Mouse (Mus musculus) granulocyte monocyte progenitor cell, adult 5-6 weeks (primary cell): ENCODE data around the gene Cnpy1. TPM values are rescaled to one million over a fixed set of nuclear protein-coding genes. Genes with fewer than 3 reads are reported as not detected.

Source experiments
- ATAC-seq: replicated peaks from 2 replicates; pipeline ENCODE4 v1.8.0; 2016; ENCODE audit warnings: mild to moderate bottlenecking, moderate TSS enrichment, inconsistent platforms; ENCODE audit not compliant: poor library complexity, severe bottlenecking
- total RNA-seq, 2 experiments: library from RNA; stranded (forward) in 1 of 2; stranded (reverse) in 1 of 2; fragments of 200-712, 200-1000 nt in 1 of 2; fragments of >200 nt in 1 of 2; fragmentation: Nextera tagmentation in 1 of 2; gene quantifications; 2 replicates each; pipeline ENCODE4 v1.2.3; 2014 to 2017

Cnpy1 gene
- total RNA-seq, 2 experiments from 2014 or later: not detected

DNA sequence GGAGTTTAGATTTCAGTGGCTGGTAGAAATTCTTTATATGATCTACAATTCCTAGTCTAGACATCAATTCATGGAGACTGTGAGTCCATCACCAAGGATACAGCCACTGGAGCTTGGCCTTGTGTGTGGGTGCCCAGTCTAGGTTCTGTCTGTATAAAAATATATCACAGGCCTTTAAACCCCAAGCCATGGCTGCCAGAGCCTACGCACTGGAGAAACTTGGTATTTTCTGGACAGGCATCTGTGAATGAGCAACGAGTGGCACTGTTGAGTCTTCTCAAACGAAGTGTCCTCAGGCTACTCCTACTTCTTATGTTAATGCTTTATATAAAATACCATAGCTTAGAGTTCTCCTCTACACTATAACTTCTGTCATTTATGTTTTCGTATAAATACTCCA lies 4.2 kb downstream of the Cnpy1 start:
- ATAC-seq: no peak

DNA sequence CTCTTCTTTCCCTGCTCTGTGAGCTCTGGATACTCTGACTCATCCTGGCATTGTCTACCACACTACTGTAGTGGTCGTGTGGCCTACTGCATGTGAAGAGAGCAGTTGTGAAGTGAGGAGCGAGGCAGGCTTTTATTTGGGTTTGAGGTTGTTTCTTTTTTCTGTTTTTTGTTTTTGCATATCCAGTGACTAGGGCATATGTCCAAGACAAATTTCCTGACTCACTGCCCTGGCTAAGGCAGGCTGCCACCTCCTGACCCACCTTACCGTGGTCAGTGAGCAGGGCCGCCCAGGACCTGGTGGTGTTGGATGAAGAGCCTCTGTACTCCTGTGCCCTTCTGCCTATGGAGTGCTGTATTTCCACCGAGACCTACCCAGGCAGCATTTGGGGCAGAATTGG lies 5.8 kb downstream of the Cnpy1 start:
- ATAC-seq: no peak

DNA sequence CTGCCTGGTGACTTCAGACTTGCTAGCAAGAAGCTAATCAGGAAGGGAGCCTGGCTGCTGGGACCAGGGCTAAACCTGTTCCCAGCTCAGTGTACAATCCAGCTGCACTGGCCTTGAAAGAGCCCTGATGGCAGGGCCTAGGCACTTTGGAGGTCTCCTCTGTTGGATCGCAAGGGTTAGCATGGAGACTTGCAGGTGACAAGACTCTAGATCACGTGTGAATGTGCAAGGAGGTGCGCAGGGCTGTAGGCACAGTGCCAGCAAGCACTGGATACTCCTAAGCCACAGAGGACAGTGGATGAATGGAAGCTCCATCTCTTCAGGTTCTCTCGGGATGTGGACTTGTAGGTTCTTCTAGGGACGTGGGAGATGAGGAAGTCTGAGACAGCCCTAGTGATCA lies 6.7 kb downstream of the Cnpy1 start:
- 0 out of 2 replicates have a peak, but pooled peaks have one; percentile 9 for ATAC-seq

DNA sequence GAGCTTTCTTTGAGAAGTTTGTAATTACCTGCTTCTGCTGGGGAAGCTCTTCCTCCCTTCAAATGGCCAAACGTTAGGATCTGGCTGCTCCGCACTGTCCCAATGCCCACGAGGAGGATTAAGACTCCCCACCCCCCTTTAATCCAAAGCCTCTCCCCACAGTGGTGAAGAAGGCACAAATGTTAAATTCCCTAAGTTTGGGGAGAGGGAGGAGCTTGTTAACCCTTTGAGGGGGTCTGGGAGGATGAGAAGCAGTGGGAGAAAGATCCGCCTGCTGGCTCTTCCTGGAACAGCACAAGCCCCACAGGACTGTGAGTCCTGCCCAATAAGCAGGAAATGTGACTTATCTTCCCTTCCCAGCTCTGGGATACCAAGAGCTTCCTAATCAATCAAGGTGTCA lies 7.5 kb downstream of the Cnpy1 start:
- no peak for ATAC-seq

DNA sequence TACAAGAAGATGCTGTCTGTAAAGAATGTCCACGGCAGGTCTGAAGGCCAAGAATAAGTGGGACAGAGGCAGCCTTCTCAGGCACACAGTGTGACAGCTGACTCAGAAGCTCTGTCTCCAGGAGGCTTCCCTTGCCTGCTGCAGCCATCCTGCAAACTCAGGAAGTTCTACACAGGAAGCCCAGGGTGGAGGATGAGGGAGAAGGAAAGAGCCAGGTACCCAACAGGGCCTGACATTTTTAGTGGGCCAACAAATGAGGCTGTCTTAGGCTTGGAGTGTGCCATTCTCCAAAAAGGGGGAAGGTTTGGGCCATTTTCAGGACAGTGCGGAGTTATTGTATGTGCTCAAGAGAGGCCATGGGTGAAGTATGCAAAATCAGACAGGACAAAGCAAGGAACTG lies 7.9 kb downstream of the Cnpy1 start:
- no peak for ATAC-seq

DNA sequence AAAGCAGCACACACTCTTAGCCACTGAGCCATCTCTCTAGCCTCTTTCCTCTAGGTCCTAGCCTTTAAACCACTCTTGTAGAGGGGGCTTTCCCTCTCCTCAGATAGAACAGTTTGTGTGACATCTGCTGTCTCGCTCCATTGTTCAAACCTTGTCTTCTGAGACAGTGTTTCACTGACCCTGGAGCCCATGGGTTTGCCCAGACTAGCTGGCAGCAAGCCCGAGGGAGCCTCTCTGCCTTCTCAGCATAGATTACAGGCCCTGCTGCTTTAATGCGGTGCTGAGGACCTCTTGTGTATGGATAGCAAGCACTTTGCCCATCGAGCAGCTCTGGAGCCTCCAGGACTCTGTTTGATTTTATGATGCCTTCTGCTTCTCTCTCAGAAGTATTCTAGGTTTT lies 8.6 kb downstream of the Cnpy1 start:
- no peak for ATAC-seq

DNA sequence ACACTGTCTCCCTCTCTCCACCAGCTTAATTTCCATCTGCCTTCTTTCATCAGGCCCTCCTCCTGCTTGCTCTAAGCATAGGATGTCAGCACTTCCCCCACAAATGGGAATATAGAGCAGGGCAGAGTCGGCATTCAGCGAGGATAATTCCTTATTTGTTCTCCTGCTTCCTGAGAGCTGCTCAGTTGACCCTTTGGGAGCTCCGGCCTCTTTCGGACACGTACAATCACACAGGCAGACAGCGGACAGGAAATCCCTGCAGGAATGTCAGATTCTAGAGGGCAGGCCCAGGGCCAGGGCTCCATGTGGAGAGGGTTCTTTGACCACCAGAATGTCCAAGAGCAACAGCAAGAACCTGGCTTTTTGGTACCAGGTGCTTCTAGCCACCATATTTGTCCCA lies 9.5 kb downstream of the Cnpy1 start:
- ATAC-seq: no peak

DNA sequence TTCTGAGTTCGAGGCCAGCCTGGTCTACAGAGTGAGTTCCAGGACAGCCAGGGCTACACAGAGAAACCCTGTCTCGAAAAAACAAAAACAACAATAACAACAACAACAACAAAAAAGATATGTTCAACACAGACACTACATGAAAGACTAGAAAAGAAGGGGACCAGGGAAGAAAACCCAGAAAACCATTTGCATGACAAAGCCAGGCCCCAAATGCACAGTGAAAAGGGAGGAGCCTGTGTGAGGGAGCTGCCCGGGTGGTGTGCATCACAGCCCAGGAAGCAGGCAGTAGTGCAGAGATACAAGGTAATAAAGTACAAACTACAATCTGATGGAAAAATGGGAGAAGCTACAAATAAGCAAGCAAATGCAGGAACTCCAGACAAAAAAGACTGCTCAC lies 13.5 kb downstream of the Cnpy1 start:
- ATAC-seq: no peak

DNA sequence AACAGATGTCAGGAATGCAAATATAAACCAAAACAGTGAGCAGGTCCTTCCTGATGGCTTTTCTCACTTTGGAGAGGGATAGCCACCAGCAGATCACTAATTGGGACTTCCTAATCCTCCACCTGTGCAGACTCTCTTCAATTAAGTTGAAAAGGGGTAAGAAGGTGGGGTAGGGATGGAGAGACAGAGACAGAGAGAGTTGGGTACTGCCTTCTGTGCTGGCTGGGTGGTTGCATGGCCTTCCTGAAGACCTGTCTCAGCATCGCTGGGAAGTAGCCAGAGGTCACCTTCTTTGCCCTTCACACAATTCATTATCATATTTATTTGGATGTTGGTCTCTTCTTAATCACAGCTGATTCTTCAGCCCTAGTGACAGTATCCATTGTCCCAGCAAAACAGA lies 26.0 kb downstream of the Cnpy1 start:
- ATAC-seq: no peak

DNA sequence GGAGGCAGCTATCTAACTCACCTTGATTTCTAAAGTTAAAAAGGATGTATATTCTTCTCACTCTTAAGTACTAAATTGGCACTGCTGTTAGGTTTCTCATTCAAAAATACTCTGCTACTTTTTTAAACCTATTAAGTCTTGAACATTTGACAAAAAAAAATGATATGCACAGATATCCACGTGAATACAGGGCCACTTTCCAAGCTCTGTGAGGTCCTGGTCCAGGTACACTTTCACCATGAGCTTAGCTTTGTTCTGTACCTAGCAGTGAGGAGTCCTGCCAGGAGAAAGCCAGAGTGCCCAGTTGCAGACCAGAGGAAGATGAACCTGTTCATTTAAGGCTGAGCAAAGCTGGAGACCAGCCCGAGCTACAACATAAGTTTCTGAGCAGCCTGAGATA lies 32.2 kb downstream of the Cnpy1 start:
- ATAC-seq: no peak

DNA sequence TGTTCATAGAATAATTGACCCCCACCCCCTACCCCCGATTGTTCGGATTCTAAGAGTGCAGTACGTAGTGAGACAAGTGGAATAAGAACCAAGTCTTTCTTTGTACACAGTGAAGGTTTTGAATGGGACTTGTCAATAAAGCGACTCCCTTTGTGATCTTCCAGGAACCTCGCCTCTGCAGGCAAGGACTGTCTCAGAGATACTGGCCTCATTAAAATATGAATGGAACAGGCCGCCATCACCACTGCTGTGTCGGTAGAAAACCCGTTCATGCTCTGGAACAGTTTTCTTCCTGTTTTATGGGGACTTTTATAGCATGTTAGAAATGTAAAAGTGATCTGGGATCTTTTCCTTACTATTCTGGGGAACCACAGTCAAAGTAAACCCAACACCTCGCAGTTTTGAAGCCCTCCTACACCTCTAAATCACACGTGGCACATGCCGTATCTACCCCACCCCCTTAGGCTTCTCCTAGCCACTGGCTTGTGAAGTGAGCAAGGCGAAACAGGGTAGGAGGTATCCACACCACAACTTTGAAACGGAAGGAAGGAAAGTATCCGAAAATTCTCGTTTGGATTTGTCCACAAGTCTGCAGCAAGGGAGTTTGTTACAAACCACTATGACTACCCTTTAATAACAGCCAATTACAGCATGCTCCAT lies 33.8 kb downstream of the Cnpy1 start:
- no peak for ATAC-seq

DNA sequence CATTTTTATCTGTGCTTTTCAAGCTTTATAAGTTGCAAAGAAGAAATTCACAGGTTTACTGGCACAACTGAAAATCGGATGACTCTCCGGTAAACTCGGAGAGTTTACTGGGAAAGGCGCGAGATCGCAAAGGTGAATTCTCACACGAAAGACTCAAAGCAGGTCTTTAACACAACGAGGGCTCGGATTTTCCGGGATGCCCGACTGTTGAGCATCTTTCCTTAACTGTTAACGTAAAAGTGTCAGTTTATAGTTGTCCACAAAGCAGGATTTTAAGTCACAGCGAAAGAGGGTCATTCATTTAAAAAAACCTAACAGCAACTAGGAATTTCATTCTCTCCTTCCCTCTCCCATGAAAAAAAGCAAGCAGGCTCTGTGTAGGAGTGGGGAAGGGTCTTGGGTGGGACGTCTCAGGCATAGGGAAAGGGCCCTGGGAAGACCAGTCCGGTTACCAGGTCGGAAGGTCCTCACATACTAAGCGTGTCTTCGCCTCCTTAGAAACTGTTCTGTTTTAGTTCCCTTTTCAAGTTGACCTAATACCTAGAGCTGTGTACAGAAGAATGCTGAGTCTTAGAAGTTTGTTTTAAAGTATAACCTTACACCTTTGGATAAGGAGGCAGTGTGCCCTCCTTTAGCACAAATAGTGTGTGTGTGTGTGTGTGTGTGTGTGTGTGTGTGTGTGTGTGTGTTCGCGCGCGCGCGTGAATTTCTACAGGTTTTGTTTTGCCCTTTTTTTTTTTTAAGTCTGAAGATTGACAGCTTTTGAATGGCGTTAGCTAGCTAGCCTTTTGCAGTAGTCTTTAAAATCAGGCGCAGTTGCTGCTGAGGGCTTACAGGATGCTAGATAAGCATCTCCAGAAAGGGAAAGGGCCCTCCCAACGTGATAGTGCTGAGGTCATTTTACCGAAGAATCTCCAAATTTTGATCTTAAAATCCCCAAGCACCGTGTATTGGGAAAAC lies 34.7 kb downstream of the Cnpy1 start:
- ATAC-seq: no peak

DNA sequence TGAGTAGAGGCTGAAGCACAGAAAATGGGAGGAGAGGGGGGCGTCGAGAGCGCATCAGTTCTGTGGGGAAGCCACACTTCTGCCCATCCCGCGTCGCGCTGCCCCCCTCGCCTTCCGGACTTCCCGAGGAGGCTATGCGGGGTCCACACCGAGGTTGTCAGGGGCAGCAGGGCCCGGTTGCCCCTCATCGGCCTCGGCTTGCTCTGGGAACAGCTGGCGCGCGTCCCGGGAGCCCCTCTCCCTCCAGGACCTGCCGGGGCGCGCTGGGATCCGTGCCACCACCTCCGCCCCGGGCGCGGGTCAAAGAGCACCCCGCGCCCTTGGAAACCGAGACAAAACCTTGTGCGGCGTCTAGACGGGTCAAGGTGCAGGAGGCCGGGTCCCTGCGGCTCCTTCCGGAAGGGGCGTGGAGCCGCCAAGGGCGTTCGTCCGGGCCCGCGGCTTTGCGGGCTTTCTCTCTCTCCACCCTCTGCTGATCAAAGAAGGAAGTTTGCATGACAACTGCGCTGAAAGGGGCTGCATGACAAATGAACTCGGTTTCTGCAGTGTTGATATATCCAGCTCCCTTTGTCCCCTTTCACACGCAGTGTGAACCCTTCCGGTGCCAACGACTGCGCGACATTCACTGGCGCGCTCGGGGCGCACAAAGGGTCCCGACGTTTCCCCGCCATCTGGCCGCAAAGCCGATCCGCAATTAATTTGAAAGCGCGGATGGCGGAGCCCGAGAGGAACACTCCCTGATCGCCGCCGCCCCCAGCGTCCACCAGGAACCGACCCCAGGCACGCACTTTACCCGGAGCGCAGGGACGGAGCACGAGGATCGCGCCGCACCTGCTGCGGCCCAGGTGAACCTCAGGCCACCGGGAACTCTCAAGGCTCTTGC lies 35.8 kb downstream of the Cnpy1 start:
- ATAC-seq: peak; percentile 80

DNA sequence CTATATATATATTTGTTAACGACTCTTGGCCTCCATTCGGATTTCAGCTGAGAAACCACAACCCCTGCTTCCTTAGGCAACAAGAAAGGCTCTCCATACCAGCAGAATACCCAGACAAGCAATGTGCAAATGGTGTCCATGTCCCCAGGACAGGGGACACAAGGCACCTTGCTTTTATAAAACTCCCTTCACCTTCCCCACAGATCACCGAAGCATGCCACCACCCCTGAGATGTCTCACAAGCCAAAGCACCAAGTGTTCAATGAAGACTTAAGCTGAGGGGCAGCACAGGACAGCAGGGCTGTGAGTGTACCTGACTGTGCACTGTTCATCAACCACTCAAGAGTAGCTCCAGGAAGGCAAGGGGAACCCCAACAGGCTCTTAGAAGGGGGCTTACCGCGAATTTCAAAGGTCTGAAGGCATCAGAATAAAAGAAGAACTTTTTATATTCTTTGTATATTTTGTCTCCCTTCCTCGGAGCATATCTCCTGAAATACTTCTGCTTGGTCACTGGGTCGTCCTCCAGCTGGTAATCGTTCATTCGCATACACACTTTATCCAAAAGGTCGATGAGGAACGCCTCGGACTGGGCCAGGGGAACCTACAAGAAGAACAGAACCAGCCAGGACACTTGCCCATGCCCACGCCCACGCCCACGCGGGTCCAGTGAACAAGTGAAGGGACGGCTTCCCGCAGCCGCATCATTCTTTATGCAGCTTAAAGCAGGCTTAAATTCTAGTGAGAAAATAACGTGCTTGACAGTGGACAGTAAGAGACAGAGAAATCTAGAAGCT lies 36.7 kb downstream of the Cnpy1 start:
- no peak for ATAC-seq

DNA sequence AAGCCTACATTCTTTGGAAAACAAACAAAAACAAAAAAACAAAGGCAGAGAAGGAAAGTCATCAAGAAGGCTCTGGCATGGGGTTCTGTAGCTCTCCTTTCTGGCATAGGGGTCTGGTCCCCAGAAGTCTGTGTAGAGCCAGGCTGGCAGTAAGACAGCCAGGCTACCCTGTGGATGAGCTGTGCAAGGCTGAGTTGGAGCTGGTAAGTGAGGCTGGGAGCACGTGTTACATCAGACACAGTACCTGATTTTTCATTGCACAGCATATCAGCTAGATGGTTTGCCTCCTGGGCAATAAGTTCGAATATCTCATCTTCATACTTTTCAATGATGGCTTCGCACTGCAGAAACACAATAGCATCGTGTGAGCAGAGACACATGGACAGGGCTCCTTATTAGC lies 38.6 kb downstream of the Cnpy1 start:
- no peak for ATAC-seq

DNA sequence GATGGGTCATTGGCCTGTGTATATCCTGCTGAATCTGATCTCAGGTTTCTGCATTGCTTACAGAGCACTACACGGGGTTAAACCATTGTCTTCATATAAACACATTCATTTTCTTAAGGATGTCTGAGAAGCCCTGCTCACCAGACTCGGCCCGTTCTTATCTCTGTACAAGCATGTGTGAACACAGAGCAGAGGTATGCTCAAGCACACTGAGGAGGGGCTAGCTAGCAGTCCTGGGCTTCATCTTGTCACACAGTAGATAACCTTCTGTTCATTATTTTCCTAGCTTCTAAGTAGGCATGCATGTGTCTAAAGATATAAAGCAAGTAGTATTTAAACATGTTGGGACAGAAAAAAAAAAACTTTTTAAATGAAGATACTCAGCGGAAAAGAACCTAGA lies 39.2 kb downstream of the Cnpy1 start:
- no peak for ATAC-seq

DNA sequence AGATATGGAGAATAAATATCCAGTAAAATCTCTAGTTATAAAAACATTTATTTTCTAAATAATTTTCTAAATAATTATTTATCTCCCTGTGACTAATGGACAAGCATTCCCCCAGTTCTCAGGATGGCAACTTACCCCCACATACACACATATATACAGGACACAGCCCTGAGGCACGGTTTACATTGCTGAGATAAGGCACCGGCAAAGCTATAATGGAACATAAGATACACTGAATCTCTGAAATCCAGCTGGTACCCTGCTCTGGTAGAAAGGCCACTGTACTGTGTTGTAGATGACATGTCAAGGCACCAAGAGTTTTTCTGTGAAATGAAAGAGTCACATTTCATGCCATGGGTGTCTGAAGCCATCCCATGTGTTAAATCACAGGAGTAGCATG lies 40.9 kb downstream of the Cnpy1 start:
- no peak for ATAC-seq

DNA sequence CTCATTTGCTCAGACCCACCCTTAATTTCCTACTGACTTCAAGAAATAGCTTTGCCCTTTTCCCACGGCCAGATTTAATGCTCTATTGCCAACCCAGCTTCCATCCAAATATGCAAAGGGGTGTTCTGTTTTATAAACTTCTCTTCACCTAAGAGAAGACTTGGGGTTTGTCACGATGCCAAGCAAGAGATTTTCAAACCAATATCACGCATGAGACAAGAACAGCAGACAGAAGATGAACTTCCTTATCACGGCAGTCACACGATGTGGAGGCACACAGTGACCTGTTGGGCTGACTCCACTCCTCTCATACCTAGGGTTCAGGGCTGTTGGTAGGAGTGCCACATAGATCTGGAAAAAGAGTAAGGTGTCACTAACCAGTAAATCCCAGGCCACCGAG lies 42.5 kb downstream of the Cnpy1 start:
- no peak for ATAC-seq

DNA sequence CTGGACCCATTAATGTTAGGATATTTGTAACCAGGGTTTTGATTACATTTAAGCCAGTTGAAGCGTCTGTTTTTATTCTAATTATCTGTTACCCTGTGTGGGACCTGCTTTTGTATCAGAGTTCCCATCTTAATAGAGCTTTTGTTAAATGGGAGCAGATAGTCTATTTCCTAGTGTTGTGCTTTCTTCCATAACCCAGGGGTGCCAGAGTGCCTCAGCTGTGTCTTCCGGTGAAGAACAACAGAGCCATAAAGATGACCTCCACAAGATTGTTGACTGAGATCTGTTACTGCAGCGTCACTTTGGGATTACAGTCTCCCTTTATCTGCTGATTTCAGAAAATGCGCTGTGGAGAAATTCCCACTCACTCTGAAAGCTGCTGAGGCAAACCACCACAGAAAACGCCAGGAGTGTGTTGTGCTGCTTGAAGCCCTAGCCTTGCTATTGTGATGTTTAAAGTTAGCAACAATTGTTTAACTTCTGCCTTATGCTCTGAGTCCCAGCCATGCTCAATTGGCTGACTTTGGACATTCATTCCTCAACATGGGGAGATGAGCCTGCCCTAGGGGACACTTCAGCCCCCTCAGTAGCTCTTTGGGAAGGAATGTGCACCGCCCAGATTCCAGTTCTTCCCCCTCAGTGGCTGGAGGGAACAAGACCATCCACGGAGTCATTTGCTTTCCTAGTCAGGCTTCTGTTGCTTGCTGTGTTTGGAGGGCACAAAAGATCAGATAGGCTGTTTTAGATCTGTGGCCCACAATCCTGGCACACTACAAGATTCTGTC lies 46.3 kb downstream of the Cnpy1 start:
- ATAC-seq: no peak
